Comparison of ENCODE assay signal across 10 mouse cellular contexts in genomic region chr12:75177646-75178030, GRCm38 (mm10). TPM values are rescaled to one million over a fixed set of nuclear protein-coding genes. Genes with fewer than 3 reads are reported as not detected.
DNase-seq lines count a peak whose midpoint lies in the region; ATAC-seq lines count a peak whose summit lies in the region.
"Had no signal": no experiment of that assay in that cellular context is flagged by ENCODE, and none has a peak within 500 bp of the region (broad histone marks: within the 10 kb centered on the region; RNA-seq: fewer than 3 reads in every experiment).

No protein-coding gene starts in this region.

- no peaks in the 10 kb centered on the region for H3K36me3 ChIP-seq in kidney, embryonic 14.5 days (ENCODE audit: control insufficient read depth, insufficient read depth, low read length)
- no peaks in the 10 kb centered on the region for H3K36me3 ChIP-seq in forebrain, embryonic 14.5 days (ENCODE audit: control insufficient read depth, insufficient read depth, low read length)
- H3K36me3 ChIP-seq in midbrain, embryonic 10.5 days: no peaks in the 10 kb centered on the region

- no peak for ATAC-seq in kidney, embryonic 14.5 days (ENCODE audit: low FRiP score, low TSS enrichment)
- ATAC-seq in forebrain, embryonic 14.5 days: peak; percentile 27; the same call in 1 of the 2 replicates

- H3K27ac ChIP-seq in kidney, embryonic 14.5 days (ENCODE audit: low read depth, low read length): no peak overlapping the region
- H3K27ac ChIP-seq in forebrain, embryonic 14.5 days (ENCODE audit: low read depth, low read length): peak overlapping the region; percentile 86
- H3K27ac ChIP-seq in midbrain, embryonic 10.5 days (replicated peaks): peak overlapping the region; percentile 77

- 0 out of 2 replicates have a peak, but pooled peaks cover 4% of the 10 kb centered on the region for H3K4me1 ChIP-seq in kidney, embryonic 14.5 days (ENCODE audit: control insufficient read depth, insufficient read depth, low read length)
- H3K4me1 ChIP-seq in forebrain, embryonic 14.5 days (ENCODE audit: control insufficient read depth, insufficient read depth, low read length): peaks cover 17% of the 10 kb centered on the region
- peaks cover 21% of the 10 kb centered on the region for H3K4me1 ChIP-seq in midbrain, embryonic 10.5 days

- no peak for DNase-seq in kidney, adult 11 months
- peak; percentile 15 for DNase-seq in ZHBTc4 (ENCODE audit: low read depth, low spot score)
- DNase-seq in forebrain, embryonic 14.5 days (ENCODE audit: low spot score): peak; percentile 58
- DNase-seq in midbrain, embryonic 10.5 days (ENCODE audit: low spot score): no peak
- DNase-seq in urinary bladder, postnatal 4 days (ENCODE audit: low spot score in 2 of 2): no peak
- no peak for DNase-seq in left cerebral cortex, postnatal 36 days (ENCODE audit: low spot score in 2 of 2)
- no peak for DNase-seq in right cerebral cortex, postnatal 36 days (ENCODE audit: low spot score in 2 of 2)

- H3K9me3 ChIP-seq in kidney, embryonic 14.5 days (ENCODE audit: control insufficient read depth, low read length): no peaks in the 10 kb centered on the region
- H3K9me3 ChIP-seq in forebrain, embryonic 14.5 days (replicated peaks; ENCODE audit: control insufficient read depth, low read length): no peaks in the 10 kb centered on the region
- H3K9me3 ChIP-seq in midbrain, embryonic 10.5 days (replicated peaks): no peaks in the 10 kb centered on the region

- H3K9ac ChIP-seq in kidney, embryonic 14.5 days (ENCODE audit: low read depth, low read length): no peak overlapping the region
- H3K9ac ChIP-seq in forebrain, embryonic 14.5 days (ENCODE audit: low read length): peak overlapping the region; percentile 72

- intact Hi-C loops in left cerebral cortex, postnatal 36 days (cut with DNase I): loop anchor here (5.0 to 10.0 kb wide), 2 partner anchors 333 to 850 kb away; no protein-coding TSS in a partner anchor

- H3K27me3 ChIP-seq in kidney, embryonic 14.5 days (ENCODE audit: control insufficient read depth, insufficient read depth, low read length): peaks cover 43% of the 10 kb centered on the region
- H3K27me3 ChIP-seq in forebrain, embryonic 14.5 days (replicated peaks; ENCODE audit: control insufficient read depth, insufficient read depth, low read length): no peaks in the 10 kb centered on the region
- H3K27me3 ChIP-seq in midbrain, embryonic 10.5 days (ENCODE audit: low read depth, poor library complexity, severe bottlenecking): peaks cover 52% of the 10 kb centered on the region

- H3K4me3 ChIP-seq in kidney, embryonic 14.5 days (ENCODE audit: low read length): peak overlapping the region; percentile 41
- peak overlapping the region; percentile 69 for H3K4me3 ChIP-seq in forebrain, embryonic 14.5 days (ENCODE audit: low read depth, low read length)
- H3K4me3 ChIP-seq in midbrain, embryonic 10.5 days: peak overlapping the region; percentile 72
- H3K4me3 ChIP-seq: myocyte had no signal

- peak overlapping the region; percentile 69 for H3K4me2 ChIP-seq in kidney, embryonic 14.5 days (replicated peaks; ENCODE audit: low read depth, low read length)
- H3K4me2 ChIP-seq in forebrain, embryonic 14.5 days (ENCODE audit: low read length): peak overlapping the region; percentile 79

- WGBS in kidney, embryonic 14.5 days: 3% methylated on average over 13 of the region's 13 CpGs
- 2% methylated on average over 13 of the region's 13 CpGs for WGBS in forebrain, embryonic 14.5 days
- 1% methylated on average over 13 of the region's 13 CpGs for WGBS in midbrain, embryonic 10.5 days

RNA-seq across cellular contexts. Expression of gene Kcnh5, which starts 0.5 kb away (rescaled TPM):
- polyA plus RNA-seq in kidney, embryonic 14.5 days (2014; fragmentation: Nextera tagmentation; extraction: Ambion mirVana): 0.44 and 0.45 TPM in 2 replicates
- polyA plus RNA-seq in forebrain, embryonic 14.5 days (2014; fragmentation: Nextera tagmentation; extraction: Ambion mirVana): 0.77 and 1.8 TPM in 2 replicates
- polyA plus RNA-seq in midbrain, embryonic 10.5 days (2016; fragmentation: Nextera tagmentation; extraction: Ambion mirVana): 0.67 and 0.68 TPM in 2 replicates
- total RNA-seq in left cerebral cortex, postnatal 36 days (2021): 10 to 100 TPM; 82.1 to 86.4 TPM
- total RNA-seq: MEL had no signal

Comparison
In these comparisons a context has a peak if more than half of its experiments do, and no peak if none do; other contexts are left out.
1. DNase-seq: peak in ZHBTc4 (single experiment) and forebrain, embryonic 14.5 days (single experiment); none in kidney, adult 11 months (single experiment), midbrain, embryonic 10.5 days (single experiment), urinary bladder, postnatal 4 days (0 of 2), left cerebral cortex, postnatal 36 days (0 of 2) and right cerebral cortex, postnatal 36 days (0 of 2).
2. Peak in every context shown above with its lines, with median percentiles within 50 percentile points of each other: H3K4me3 ChIP-seq.